In the genomic region with DNA sequence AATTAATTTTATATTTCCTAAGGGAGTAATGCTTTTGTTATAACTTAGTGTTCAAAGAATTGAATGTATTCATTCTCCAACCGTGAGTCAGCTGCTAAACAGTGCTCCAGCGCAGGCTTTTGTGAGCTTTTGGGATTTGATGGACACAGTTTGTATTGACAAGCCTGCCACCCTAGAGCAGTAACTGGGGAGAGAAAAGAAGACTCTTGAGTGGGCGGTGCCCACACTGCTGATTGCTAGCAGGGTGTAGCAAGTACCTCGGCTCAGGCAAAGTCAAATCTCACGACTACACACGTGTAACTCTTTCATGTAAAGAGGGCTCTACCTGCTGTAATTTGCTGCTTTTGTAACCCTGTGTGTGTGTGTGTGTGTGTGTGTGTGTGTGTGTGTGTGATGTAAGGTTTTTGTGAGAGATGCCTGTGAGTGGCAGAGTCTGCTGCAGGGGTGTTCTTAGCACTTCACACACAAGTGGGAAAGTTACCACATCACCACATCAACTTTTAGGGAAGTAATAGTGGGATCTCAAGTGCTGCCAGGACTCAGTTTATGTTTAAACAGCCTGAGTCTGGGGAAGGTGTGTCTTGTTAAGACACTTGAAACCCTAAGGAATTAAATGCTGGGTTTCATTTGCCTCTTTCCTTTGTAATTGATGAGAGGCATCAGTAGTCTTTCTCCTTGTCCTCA, we compare ENCODE assay signal across 9 mouse cellular contexts. TPM values are rescaled to one million over a fixed set of nuclear protein-coding genes. Genes with fewer than 3 reads are reported as not detected.
DNase-seq lines count a peak whose midpoint lies in the region; ATAC-seq and TF ChIP-seq lines count a peak whose summit lies in the region.
"Had no signal": no experiment of that assay in that cellular context is flagged by ENCODE, and none has a peak within 500 bp of the region (broad histone marks: within the 10 kb centered on the region; RNA-seq: fewer than 3 reads in every experiment).

No protein-coding gene starts in this region.

- peaks cover 46% of the 10 kb centered on the region for H3K4me1 ChIP-seq in embryonic facial prominence, embryonic 13.5 days
- H3K4me1 ChIP-seq in intestine, postnatal 0 days (replicated peaks; ENCODE audit: control insufficient read depth, insufficient read depth, low read length): peaks cover 4% of the 10 kb centered on the region; the same call in 1 of the 2 replicates
- H3K4me1 ChIP-seq in midbrain, embryonic 12.5 days: peaks cover 42% of the 10 kb centered on the region

- H3K27ac ChIP-seq in embryonic facial prominence, embryonic 13.5 days: no peak overlapping the region
- H3K27ac ChIP-seq in intestine, postnatal 0 days (ENCODE audit: low read depth, low read length): peak overlapping the region; percentile 77
- peak overlapping the region; percentile 54 for H3K27ac ChIP-seq in midbrain, embryonic 12.5 days (replicated peaks)
- H3K27ac ChIP-seq: macrophage had no signal

- ATAC-seq in CD4-positive, CD25-positive, alpha-beta regulatory T cell, adult 4 months: no peak
- no peak for ATAC-seq in embryonic facial prominence, embryonic 13.5 days (ENCODE audit: insufficient number of reproducible peaks, insufficient read depth, low FRiP score, low TSS enrichment, low read depth)
- ATAC-seq in intestine, postnatal 0 days: no peak
- ATAC-seq in midbrain, embryonic 12.5 days (ENCODE audit: low FRiP score, low read depth): no peak
- ATAC-seq in megakaryocyte-erythroid progenitor cell, adult 5-6 weeks (replicated peaks; ENCODE audit: low FRiP score, low TSS enrichment, poor library complexity, severe bottlenecking): no peak

- no peaks in the 10 kb centered on the region for H3K36me3 ChIP-seq in embryonic facial prominence, embryonic 13.5 days
- H3K36me3 ChIP-seq in intestine, postnatal 0 days (ENCODE audit: control insufficient read depth, insufficient read depth): no peaks in the 10 kb centered on the region
- H3K36me3 ChIP-seq in midbrain, embryonic 12.5 days: no peaks in the 10 kb centered on the region

- H3K9ac ChIP-seq in embryonic facial prominence, embryonic 13.5 days: no peak overlapping the region; the same call in 1 of the 2 replicates
- no peak overlapping the region for H3K9ac ChIP-seq in intestine, postnatal 0 days (ENCODE audit: low read depth, low read length)
- H3K9ac ChIP-seq in midbrain, embryonic 12.5 days (replicated peaks): no peak overlapping the region

- no peak for TF ChIP-seq CTCF in intestine, postnatal 0 days (IDR thresholded peaks at IDR 0.05; ENCODE audit: low read depth)

- peak; percentile 23 for DNase-seq in CD4-positive, CD25-positive, alpha-beta regulatory T cell, adult 2 months (ENCODE audit: low read depth, low spot score)
- DNase-seq in gastrocnemius, postnatal 4 days (ENCODE audit: low spot score in 2 of 2): no peak
- DNase-seq in adrenal gland, adult 8-10 months: no peak

- no peaks in the 10 kb centered on the region for H3K9me3 ChIP-seq in embryonic facial prominence, embryonic 13.5 days
- no peaks in the 10 kb centered on the region for H3K9me3 ChIP-seq in intestine, postnatal 0 days (ENCODE audit: control insufficient read depth)
- no peaks in the 10 kb centered on the region for H3K9me3 ChIP-seq in midbrain, embryonic 12.5 days

- H3K4me2 ChIP-seq in embryonic facial prominence, embryonic 13.5 days: peak overlapping the region; percentile 26
- H3K4me2 ChIP-seq in intestine, postnatal 0 days (replicated peaks; ENCODE audit: low read depth): peak overlapping the region; percentile 81
- peak overlapping the region; percentile 37 for H3K4me2 ChIP-seq in midbrain, embryonic 12.5 days (replicated peaks)

- no peaks in the 10 kb centered on the region for H3K27me3 ChIP-seq in embryonic facial prominence, embryonic 13.5 days
- no peaks in the 10 kb centered on the region for H3K27me3 ChIP-seq in intestine, postnatal 0 days (replicated peaks; ENCODE audit: control insufficient read depth, insufficient read depth, low read length)
- H3K27me3 ChIP-seq in midbrain, embryonic 12.5 days: no peaks in the 10 kb centered on the region

- WGBS in embryonic facial prominence, embryonic 13.5 days: 34% methylated on average over 6 of the region's 6 CpGs
- WGBS in intestine, postnatal 0 days: 37% methylated on average over 6 of the region's 6 CpGs
- 20% methylated on average over 6 of the region's 6 CpGs for WGBS in midbrain, embryonic 12.5 days

- H3K4me3 ChIP-seq in embryonic facial prominence, embryonic 13.5 days: peak overlapping the region; percentile 12; the same call in 1 of the 2 replicates
- peak overlapping the region; percentile 4; the same call in 1 of the 2 replicates for H3K4me3 ChIP-seq in intestine, postnatal 0 days (ENCODE audit: low read depth, low read length)
- peak overlapping the region; percentile 14; the same call in 1 of the 2 replicates for H3K4me3 ChIP-seq in midbrain, embryonic 12.5 days

RNA-seq across cellular contexts. Expression of a gene that starts 2.8 kb away (rescaled TPM):
- polyA plus RNA-seq in CD4-positive, CD25-positive, alpha-beta regulatory T cell, adult 4 months (2017; shearing (Covaris generic)): 10 to 100 TPM; 21.5 to 31.7 TPM
- polyA plus RNA-seq in embryonic facial prominence, embryonic 13.5 days (2015; fragmentation: Nextera tagmentation; extraction: Ambion mirVana): 42.9 and 49.6 TPM in 2 replicates
- polyA plus RNA-seq in intestine, postnatal 0 days (2015; fragmentation: Nextera tagmentation; extraction: Ambion mirVana): 70.8 and 73.1 TPM in 2 replicates
- 76.6 and 76.8 TPM in 2 replicates for polyA plus RNA-seq in midbrain, embryonic 12.5 days (2016; fragmentation: Nextera tagmentation; extraction: Ambion mirVana)
- 10 to 100 TPM; 29.3 to 32.8 TPM for total RNA-seq in gastrocnemius, postnatal 4 days (2021)
- total RNA-seq in megakaryocyte-erythroid progenitor cell, adult 5-6 weeks (2014; fragmentation: Nextera tagmentation): 9.2 and 21.2 TPM in 2 replicates
- 17.1 and 26.4 TPM in 2 replicates for total RNA-seq in megakaryocyte-erythroid progenitor cell, adult 5-6 weeks (2017)
- total RNA-seq in adrenal gland, adult 8-10 months (2022): 10 to 100 TPM; 28.9 to 47.3 (median 35.4) TPM

Comparison
In these comparisons a context has a peak if more than half of its experiments do, and no peak if none do; other contexts are left out.
1. H3K4me2 ChIP-seq: peak in every context shown above with its lines; median percentile 81 in intestine, postnatal 0 days; 37 in midbrain, embryonic 12.5 days; 26 in embryonic facial prominence, embryonic 13.5 days.